Mouse (Mus musculus) embryo, embryonic 10 days (tissue): ENCODE measurements at regions not wholly inside any gene's neighbourhood (a gene's known extent, or its start where the extent isn't known, plus 50 kb on each side); places are given as distances from the start of the nearest gene placed in this dataset.

Experiments used
- DNase-seq: peaks from one replicate; pipeline ENCODE4 v3.0.0-alpha.2; 2015; ENCODE audit warnings: low spot score

GRCm38 (mm10) chr4:72481748-72482147, 281.0 kb upstream of the Tle1 start:
- no peak for DNase-seq

- DNase-seq = no peak
Observed at GRCm38 (mm10) chr4:72480535-72480934, 279.8 kb upstream of the Tle1 start.

DNA sequence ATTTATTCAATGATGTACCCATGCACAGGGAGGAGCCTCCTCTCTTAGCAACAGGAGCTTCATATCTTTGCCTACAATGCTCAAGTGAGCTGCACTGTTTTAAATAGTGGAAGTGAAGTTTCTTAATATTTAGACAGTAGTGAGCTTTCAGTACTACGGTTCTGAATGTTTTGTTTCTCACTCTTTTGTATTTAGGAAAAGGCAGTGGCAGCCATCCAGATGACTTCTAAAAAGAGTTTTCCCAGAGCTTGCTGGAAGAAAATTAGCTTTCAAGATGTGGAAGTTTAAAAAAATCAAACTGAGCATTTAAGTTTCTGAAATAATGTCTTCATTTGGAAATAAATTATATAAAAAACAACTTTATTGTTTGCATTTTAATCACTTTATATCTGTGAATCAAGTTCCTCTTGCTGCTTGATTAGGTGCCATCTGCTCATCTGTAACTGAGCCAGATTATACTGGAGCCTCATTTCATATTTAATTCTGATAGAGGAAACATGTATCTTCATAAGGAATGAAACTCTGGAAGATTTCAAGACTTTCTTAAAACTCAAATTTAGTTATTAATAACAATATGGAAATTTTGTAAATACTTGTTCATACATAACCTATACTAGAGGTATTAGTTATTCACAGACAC, 268.6 kb upstream of the Tle1 start:
- no peak for DNase-seq

DNA sequence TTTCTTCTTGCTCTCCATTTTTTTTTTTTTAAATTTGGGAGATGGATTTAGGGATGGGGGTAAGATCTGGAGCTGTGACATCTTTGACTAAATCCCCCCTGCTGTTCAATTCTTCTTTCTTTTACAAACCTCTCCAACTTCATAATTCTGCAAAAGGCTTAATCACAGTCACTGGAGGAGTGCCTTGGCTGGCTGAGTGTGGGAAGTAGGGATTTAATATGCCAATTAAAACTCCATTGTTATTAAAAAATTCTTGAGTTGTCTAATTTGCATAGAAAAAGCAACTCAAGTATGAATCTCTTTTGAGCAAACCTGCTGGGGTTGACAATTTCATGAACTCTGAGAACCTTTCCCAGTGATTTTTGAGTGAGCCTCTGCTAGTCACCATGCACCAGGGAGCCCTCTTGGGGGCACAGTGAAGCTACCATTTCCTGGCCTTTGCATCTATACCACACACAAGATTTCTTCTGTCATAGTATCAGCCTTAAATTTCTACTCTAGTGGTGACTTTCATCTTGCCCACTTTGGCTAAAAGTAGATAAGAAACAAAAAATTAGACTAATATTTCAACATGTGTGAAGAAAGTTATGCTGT, 243.6 kb upstream of the Tle1 start:
- no peak for DNase-seq

DNA sequence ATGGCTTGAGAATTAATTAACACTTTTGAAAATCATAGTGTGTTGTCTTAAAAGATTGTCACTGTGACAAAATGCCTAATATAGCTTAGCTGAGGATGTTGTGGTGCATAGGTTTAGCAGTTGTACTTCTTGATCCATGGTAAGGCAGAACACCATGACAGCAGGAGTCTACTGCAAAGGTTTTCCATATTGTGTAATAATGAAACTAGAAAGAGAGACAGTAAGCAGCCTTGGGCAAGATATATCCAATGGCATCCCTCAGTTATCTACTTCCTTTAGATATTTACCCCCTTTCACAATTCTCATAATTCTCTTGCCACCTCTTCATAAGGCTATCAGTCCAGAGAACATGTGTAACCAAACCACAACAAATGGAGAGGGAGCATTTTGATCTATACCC, 236.6 kb upstream of the Tle1 start:
- no peak for DNase-seq

DNA sequence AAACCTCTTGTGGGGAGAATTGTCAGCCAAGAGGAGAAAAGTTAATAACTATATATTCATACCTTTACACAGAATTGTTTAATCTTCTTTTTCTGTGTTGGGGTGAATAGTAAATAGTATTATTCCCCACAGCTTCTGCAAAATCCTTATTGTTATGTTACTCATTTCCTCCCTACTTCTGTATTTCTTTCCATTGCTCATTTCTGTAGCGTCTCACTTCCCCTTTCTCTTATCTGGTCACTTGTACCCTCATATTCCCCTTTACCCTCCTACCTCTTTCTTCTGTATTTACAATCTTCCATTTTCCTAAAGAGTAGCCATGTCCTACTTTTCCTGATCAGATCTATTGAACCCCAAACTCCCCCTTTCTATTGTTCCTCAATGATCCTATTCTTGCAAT, 224.6 kb upstream of the Tle1 start:
- DNase-seq = no peak

DNA sequence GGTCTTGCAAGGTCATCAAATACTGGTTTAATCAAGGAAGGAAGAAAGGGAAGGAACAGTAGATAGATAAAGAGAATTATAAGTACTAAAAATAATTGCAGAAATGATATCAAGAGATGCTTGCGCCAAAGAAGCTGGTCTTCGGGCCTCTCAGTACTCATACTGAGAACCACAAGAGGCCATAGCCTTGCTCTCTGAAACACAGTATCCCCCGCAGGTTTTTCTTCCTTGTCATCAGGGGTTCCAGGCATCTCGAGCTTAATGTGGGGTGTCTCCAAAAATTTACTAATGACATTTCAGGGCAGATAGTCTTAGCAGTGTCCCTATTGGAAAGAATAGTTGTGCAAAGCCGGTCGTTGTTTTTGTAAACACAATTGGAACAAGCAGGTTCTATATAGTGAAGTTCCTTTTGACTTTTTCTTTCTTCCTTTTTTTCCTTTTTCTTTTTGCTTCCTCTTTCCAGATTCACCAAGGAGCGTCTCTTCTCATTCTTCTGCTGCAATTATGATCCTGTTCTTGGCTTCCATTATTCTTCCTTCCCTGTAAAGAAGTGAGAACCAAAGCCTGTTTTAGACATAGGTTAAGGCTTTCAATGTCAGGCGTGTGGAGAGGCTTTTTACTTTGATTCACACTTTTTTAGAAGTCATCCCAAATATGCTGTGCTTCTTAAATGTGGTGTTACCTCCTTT, 211.5 kb upstream of the Tle1 start:
- no peak for DNase-seq

DNA sequence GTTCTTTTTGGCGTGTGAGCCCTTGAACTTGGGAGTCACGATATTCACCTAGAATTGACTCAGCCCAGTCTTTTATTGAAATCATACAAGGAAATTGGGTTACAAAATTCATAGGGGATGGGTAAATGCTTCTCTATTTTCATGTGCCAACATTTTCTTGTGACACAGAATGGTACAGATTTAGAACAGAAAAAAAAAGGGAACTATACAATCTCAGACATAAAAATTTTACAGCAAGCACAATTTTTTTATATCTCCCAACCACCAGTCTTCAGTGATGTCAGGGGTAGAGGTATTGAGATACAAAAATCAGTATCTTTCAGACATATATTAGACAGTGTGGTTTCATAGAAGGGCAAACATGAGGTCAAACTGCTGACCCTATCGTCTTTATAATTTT, 210.6 kb upstream of the Tle1 start:
- DNase-seq = no peak

DNA sequence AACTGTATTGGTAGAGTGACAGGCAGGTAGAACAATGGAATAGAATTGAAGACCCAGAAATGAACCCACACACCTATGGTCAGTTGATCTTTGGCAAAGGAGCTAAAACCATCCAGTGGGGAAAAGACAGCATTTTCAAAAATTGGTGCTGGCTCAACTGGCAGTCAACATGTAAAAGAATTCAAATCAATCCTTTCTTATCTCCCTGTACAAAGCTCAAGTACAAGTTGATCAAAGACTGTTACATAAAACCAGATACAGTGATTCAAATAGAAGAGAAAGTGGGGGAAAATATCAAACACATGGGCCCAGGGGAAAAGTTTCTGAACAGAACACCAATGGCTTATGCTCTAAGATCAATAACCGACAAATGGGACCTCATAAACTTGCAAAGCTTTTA, 200.0 kb upstream of the Tle1 start:
- DNase-seq = no peak

- DNase-seq = no peak
Observed at GRCm38 (mm10) chr4:72391887-72392435, 191.2 kb upstream of the Tle1 start.

- no peak for DNase-seq
Observed at GRCm38 (mm10) chr4:72389811-72390625, 189.3 kb upstream of the Tle1 start.

- DNase-seq = peak; percentile 44
Observed at GRCm38 (mm10) chr4:72384901-72385264, 184.2 kb upstream of the Tle1 start.

- DNase-seq = no peak
Observed at GRCm38 (mm10) chr4:72384259-72384900, 183.7 kb upstream of the Tle1 start.

DNA sequence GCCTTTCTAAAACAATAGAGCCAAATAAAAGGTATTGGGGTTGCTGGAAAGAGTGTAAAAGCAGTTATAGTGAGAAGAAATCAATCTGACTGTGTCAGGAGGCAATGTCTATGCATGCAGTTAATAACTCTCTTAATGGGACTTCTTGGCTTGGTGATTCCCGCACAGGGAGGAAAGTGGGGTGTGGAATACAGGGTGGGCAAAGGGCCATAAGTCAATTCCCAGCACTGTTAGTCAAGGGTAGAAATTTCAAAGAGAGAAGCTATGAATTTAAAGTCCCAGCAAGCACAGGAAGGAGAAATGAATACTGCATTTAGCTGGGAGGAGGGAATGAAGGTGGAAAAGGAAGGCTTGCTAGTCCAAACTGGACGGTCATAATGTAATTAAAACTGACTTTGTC, 183.0 kb upstream of the Tle1 start:
- DNase-seq = no peak

DNA sequence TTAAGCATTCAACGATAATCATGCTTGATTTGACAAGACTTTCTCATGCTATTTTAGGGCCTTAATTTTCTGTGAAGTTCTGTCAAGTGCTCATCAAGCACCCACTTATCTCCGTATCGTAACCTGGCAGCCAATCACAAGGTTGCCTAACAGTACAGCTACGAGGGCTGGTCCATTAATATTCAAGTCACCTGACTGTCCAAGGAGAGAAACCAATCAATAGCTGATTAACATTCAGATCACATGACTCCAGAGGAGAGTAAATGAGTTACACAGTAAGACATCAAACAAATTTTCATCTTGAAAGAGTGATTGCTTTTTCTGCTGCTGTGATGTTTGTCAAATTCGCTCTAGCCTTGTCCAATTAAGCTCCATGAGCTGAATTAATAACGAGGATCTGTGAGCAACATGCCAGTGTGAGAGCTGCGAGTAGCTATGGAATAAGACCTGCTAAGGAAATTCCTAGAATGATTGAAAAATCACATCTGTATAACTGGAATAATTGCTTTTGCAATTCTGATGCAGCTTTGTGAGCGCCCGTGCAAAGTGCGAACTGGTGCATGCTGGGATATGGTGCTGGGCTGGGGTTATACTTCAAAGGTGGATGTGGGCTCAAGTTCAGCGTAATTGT, 181.9 kb upstream of the Tle1 start:
- no peak for DNase-seq

GRCm38 (mm10) chr4:72381742-72382141, 181.0 kb upstream of the Tle1 start:
- no peak for DNase-seq

- no peak for DNase-seq
Observed at GRCm38 (mm10) chr4:72381116-72381515, 180.4 kb upstream of the Tle1 start.

- DNase-seq = no peak
Observed at GRCm38 (mm10) chr4:72379515-72379914, 178.8 kb upstream of the Tle1 start.

- no peak for DNase-seq
Observed at GRCm38 (mm10) chr4:72379011-72379410, 178.3 kb upstream of the Tle1 start.

GRCm38 (mm10) chr4:72377520-72377919, 176.8 kb upstream of the Tle1 start:
- no peak for DNase-seq

- no peak for DNase-seq
Observed at GRCm38 (mm10) chr4:72351985-72352384, 151.3 kb upstream of the Tle1 start.

GRCm38 (mm10) chr4:72331882-72332281, 131.2 kb upstream of the Tle1 start:
- no peak for DNase-seq
